Mouse (Mus musculus): Measurements from ENCODE around the gene 2310034G01Rik.

- no peak for TF ChIP-seq ZNF384 (IDR thresholded peaks at IDR 0.05; ENCODE audit: low read depth, low read length)
- no peak for TF ChIP-seq MYB (IDR thresholded peaks at IDR 0.05; ENCODE audit: low read depth, low read length)
- no peak for TF ChIP-seq POLR2AphosphoS5 (IDR thresholded peaks at IDR 0.05; ENCODE audit: borderline replicate concordance, low read depth, low read length)
- no peak for TF ChIP-seq CTCF (IDR thresholded peaks at IDR 0.05 in 2 of 3, conservative IDR thresholded peaks at IDR 0.05 in 1 of 3; ENCODE audit: control insufficient read depth in 1 of 3, insufficient read depth in 1 of 3, low read depth in 2 of 3, low read length in 3 of 3, poor library complexity in 1 of 3, severe bottlenecking in 1 of 3)
- TF ChIP-seq POLR2A (IDR thresholded peaks at IDR 0.05; ENCODE audit: control insufficient read depth in 1 of 2, insufficient read depth in 1 of 2, low read depth in 1 of 2, low read length in 2 of 2, poor library complexity in 1 of 2), result no peak
- no peak for TF ChIP-seq SMC3 (IDR thresholded peaks at IDR 0.05; ENCODE audit: low read depth, low read length)
- TF ChIP-seq ELF1 (IDR thresholded peaks at IDR 0.05; ENCODE audit: low read depth, low read length), result no peak
Observed at GRCm38 (mm10) chr19:46332721-46333339, 17.3 kb downstream of the 2310034G01Rik start.

Measured in MEL (cell line).